Mouse (Mus musculus): ENCODE results near the gene Mbtps1. TPM values are rescaled to one million over a fixed set of nuclear protein-coding genes. Genes with fewer than 3 reads are reported as not detected.

Mbtps1 gene
- total and polyA plus RNA-seq, 3 experiments, result 40.2 to 108 (median 98.7) TPM

DNA sequence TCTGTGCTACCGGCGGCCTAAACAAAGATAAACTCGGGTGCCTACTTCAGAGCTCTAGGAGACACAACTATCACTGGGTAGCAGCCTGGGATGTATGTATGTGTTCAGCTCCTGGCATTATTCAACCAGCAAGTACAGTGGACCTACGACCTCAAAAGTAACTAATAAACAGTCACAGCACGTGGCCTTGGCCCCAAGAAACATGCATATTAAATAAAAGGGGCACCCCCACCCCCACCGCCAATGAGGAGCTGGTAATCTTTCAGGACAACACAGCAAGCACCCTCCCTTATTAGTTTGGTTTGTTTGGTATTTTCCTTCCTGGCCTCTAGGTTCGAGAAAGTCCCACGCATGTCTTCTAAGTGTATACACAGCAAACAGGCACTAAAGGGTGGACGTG lies 9.7 kb upstream of the Mbtps1 start:
- no peak for TF ChIP-seq GATA1 (IDR thresholded peaks at IDR 0.05; ENCODE audit: borderline replicate concordance, low read length)
- no peak for TF ChIP-seq GATA2 (IDR thresholded peaks at IDR 0.05; ENCODE audit: borderline replicate concordance, low read depth, low read length)
- TF ChIP-seq TAL1 (conservative IDR thresholded peaks at IDR 0.05; ENCODE audit: low read depth, low read length), result no peak
- no peak for TF ChIP-seq POLR2AphosphoS5 (IDR thresholded peaks at IDR 0.05; ENCODE audit: insufficient replicate concordance, low read depth, low read length)
- TF ChIP-seq CTCF (IDR thresholded peaks at IDR 0.05; ENCODE audit: low read depth, low read length), result no peak
- no peaks in the 10 kb centered on the region for H3K27me3 ChIP-seq (ENCODE audit: insufficient read depth, low read length)
- no peak overlapping the region for H3K4me3 ChIP-seq (ENCODE audit: low read depth, low read length)
- peaks cover 93% of the 10 kb centered on the region for H3K36me3 ChIP-seq (replicated peaks)
- ATAC-seq (ENCODE audit: extremely low read depth, insufficient number of reproducible peaks, low FRiP score, poor library complexity, severe bottlenecking) (no peak), DNase-seq (ENCODE audit: low spot score) (no peak)
- peaks cover 36% of the 10 kb centered on the region for H3K4me1 ChIP-seq (ENCODE audit: insufficient read depth, low read depth, low read length)
- H3K9me3 ChIP-seq (replicated peaks), result no peaks in the 10 kb centered on the region

DNA sequence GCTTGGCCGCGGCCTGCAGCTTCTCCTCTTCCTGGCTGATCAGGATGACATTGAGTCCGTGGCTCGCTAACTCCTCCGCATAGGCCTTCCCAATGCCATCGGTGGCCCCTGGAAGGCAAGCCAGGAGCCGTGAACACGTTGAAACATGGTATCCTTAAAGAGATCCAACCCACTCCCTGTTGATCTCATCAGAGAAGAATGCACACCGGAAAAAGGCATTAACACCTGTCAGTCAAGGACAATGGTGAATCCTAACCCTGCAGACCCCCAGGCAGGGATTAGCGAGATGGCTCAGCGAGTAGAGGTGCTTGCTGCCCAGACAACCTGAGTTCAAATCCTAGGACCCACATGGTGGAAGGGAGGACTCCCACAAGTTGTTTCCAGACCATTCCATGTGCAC lies 7.8 kb upstream of the Mbtps1 start:
- DNase-seq (ENCODE audit: low spot score), result no peak
- TF ChIP-seq POLR2AphosphoS5 (IDR thresholded peaks at IDR 0.05; ENCODE audit: insufficient replicate concordance, low read depth, low read length), result no peak
- TF ChIP-seq GATA1 (IDR thresholded peaks at IDR 0.05; ENCODE audit: borderline replicate concordance, low read length), result no peak
- TF ChIP-seq CTCF (IDR thresholded peaks at IDR 0.05; ENCODE audit: low read depth, low read length), result no peak
- no peak for TF ChIP-seq GATA2 (IDR thresholded peaks at IDR 0.05; ENCODE audit: borderline replicate concordance, low read depth, low read length)
- TF ChIP-seq TAL1 (conservative IDR thresholded peaks at IDR 0.05; ENCODE audit: low read depth, low read length), result no peak
- H3K27me3 ChIP-seq (ENCODE audit: insufficient read depth, low read length), result no peaks in the 10 kb centered on the region
- ATAC-seq (ENCODE audit: extremely low read depth, insufficient number of reproducible peaks, low FRiP score, poor library complexity, severe bottlenecking), result no peak
- no peak overlapping the region for H3K4me3 ChIP-seq (ENCODE audit: low read depth, low read length)
- peaks cover 95% of the 10 kb centered on the region for H3K36me3 ChIP-seq (replicated peaks)
- H3K4me1 ChIP-seq (ENCODE audit: insufficient read depth, low read depth, low read length), result peaks cover 18% of the 10 kb centered on the region
- no peaks in the 10 kb centered on the region for H3K9me3 ChIP-seq (replicated peaks)

DNA sequence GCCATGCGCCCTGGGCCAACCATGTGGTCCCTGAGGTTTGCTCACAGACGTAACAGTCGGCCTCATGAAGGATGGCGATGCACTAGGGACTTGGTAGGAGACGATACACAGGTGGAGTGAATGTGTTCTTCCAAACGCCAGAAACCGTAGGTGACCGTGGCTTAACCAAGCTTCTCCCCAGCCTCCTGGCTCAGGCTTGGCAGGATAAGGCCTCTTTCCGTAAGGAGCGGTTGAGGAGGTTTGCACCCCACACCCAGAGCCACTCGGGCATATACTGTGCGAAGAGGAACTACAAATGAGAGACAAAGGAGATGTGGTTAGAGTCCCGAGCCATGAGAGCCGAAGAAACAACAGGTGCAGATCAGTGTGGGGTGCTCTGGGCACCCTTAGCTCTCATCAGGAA lies 5.3 kb upstream of the Mbtps1 start:
- DNase-seq (ENCODE audit: low spot score), result no peak
- Histone ChIP-seq H3K4me3 (ENCODE audit: low read depth, low read length) (no peak overlapping the region), H3K4me1 (ENCODE audit: insufficient read depth, low read depth, low read length) (peaks cover 12% of the 10 kb centered on the region), H3K27me3 (ENCODE audit: insufficient read depth, low read length) (no peaks in the 10 kb centered on the region), H3K9me3 (replicated peaks) (no peaks in the 10 kb centered on the region), H3K36me3 (replicated peaks) (peaks cover 91% of the 10 kb centered on the region)
- TF ChIP-seq GATA1 (IDR thresholded peaks at IDR 0.05; ENCODE audit: borderline replicate concordance, low read length) (no peak), GATA2 (IDR thresholded peaks at IDR 0.05; ENCODE audit: borderline replicate concordance, low read depth, low read length) (no peak), TAL1 (conservative IDR thresholded peaks at IDR 0.05; ENCODE audit: low read depth, low read length) (no peak), POLR2AphosphoS5 (IDR thresholded peaks at IDR 0.05; ENCODE audit: insufficient replicate concordance, low read depth, low read length) (no peak), CTCF (IDR thresholded peaks at IDR 0.05; ENCODE audit: low read depth, low read length) (no peak)
- ATAC-seq (ENCODE audit: extremely low read depth, insufficient number of reproducible peaks, low FRiP score, poor library complexity, severe bottlenecking), result no peak

DNA sequence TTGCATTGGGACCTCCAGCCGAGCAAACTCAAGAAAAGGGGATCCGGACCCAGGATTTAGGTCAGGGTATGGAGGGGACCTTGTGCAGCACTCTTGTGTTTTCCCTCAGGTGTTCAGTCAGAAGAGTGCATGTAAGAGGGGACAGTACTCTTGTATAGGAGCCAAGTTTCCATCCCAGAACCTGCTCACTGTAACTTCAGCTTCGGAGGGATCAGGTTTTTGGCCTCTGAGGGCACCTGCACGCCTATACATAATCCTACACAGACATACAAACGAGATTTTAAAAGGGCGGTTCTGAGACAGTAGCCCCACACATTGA lies 826 bp upstream of the Mbtps1 start:
- Histone ChIP-seq H3K4me1 (ENCODE audit: insufficient read depth, low read depth, low read length) (peaks cover 40% of the 10 kb centered on the region), H3K9me3 (replicated peaks) (no peaks in the 10 kb centered on the region), H3K27me3 (ENCODE audit: insufficient read depth, low read length) (no peaks in the 10 kb centered on the region), H3K4me3 (ENCODE audit: low read depth, low read length) (peak overlapping the region; percentile 81; the same call in 1 of the 2 replicates), H3K36me3 (replicated peaks) (peaks cover 73% of the 10 kb centered on the region)
- DNase-seq (ENCODE audit: low spot score) (no peak), ATAC-seq (ENCODE audit: extremely low read depth, insufficient number of reproducible peaks, low FRiP score, poor library complexity, severe bottlenecking) (no peak)
- no peak for TF ChIP-seq CTCF (IDR thresholded peaks at IDR 0.05; ENCODE audit: low read depth, low read length)
- no peak for TF ChIP-seq GATA2 (IDR thresholded peaks at IDR 0.05; ENCODE audit: borderline replicate concordance, low read depth, low read length)
- no peak for TF ChIP-seq GATA1 (IDR thresholded peaks at IDR 0.05; ENCODE audit: borderline replicate concordance, low read length)
- no peak for TF ChIP-seq TAL1 (conservative IDR thresholded peaks at IDR 0.05; ENCODE audit: low read depth, low read length)
- TF ChIP-seq POLR2AphosphoS5 (IDR thresholded peaks at IDR 0.05; ENCODE audit: insufficient replicate concordance, low read depth, low read length), result no peak

DNA sequence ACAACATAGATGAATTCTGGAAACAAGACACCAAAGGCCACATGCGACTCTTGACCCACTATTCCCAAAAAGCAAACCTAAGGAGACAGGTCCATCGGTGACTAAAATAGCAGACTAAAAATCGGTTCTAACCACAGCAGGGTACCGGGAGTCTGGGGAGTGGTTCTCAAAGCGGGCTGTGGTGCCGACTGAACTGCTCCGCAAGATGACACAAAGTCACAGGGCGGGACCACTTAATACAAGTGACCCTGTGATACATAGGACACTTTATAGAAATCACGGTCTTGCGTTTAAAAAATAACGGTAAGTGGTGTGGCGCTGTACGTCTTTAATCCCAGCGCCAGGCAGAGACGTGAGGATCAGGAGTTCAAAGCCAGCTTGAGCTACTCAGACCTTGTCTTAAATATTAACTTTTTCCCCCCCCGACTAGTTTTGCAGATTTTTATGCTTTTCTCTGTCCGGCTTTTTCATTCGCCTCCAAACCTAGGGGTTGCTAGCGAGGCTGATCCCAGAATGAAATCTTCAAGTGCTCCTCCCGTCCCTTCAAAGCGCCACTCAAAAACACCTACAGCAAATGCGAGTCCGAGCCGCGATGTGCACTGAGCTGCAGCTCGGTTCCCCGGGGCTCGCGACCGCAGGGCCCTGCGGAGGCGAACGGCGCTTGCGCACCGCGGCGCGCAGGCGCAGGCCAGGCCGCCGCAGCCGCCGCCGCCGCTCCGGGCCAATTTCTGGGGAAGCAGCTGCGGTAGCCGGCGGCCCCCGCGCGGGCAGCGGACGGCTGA lies 523 bp downstream of the Mbtps1 start:
- TF ChIP-seq GATA2 (IDR thresholded peaks at IDR 0.05; ENCODE audit: borderline replicate concordance, low read depth, low read length) (no peak), POLR2AphosphoS5 (IDR thresholded peaks at IDR 0.05; ENCODE audit: insufficient replicate concordance, low read depth, low read length) (no peak), GATA1 (IDR thresholded peaks at IDR 0.05; ENCODE audit: borderline replicate concordance, low read length) (no peak), CTCF (IDR thresholded peaks at IDR 0.05; ENCODE audit: low read depth, low read length) (no peak), TAL1 (conservative IDR thresholded peaks at IDR 0.05; ENCODE audit: low read depth, low read length) (no peak)
- ATAC-seq (ENCODE audit: extremely low read depth, insufficient number of reproducible peaks, low FRiP score, poor library complexity, severe bottlenecking) (no peak), DNase-seq (ENCODE audit: low spot score) (peak; percentile 81)
- peak overlapping the region; percentile 81 for H3K4me3 ChIP-seq (ENCODE audit: low read depth, low read length)
- H3K27me3 ChIP-seq (ENCODE audit: insufficient read depth, low read length), result no peaks in the 10 kb centered on the region
- peaks cover 70% of the 10 kb centered on the region for H3K36me3 ChIP-seq (replicated peaks)
- H3K9me3 ChIP-seq (replicated peaks), result no peaks in the 10 kb centered on the region
- H3K4me1 ChIP-seq (ENCODE audit: insufficient read depth, low read depth, low read length), result peaks cover 52% of the 10 kb centered on the region

DNA sequence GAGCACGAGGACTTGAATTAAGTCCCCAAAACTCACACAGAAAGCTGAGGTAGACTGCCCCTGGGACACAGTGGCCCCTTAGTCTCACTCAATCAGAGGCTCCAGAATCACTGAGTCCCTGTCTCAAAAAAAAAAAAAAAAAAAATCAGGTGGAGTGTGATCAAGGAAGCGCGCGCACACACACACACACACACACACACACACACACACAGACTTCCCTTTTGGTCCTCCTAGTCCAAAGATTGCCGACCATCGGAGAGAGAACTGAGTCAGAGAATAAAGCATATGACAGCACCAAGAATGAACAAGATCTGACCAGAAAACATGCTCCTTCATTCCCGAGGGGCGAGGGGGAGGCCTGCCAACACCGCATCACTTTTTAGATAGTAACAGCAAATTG lies 1.4 kb downstream of the Mbtps1 start:
- ATAC-seq (ENCODE audit: extremely low read depth, insufficient number of reproducible peaks, low FRiP score, poor library complexity, severe bottlenecking) (no peak), DNase-seq (ENCODE audit: low spot score) (no peak)
- H3K36me3 ChIP-seq (replicated peaks), result peaks cover 68% of the 10 kb centered on the region
- peaks cover 57% of the 10 kb centered on the region for H3K4me1 ChIP-seq (ENCODE audit: insufficient read depth, low read depth, low read length)
- peak overlapping the region; percentile 81; the same call in 1 of the 2 replicates for H3K4me3 ChIP-seq (ENCODE audit: low read depth, low read length)
- H3K9me3 ChIP-seq (replicated peaks), result no peaks in the 10 kb centered on the region
- TF ChIP-seq CTCF (IDR thresholded peaks at IDR 0.05; ENCODE audit: low read depth, low read length) (no peak), POLR2AphosphoS5 (IDR thresholded peaks at IDR 0.05; ENCODE audit: insufficient replicate concordance, low read depth, low read length) (no peak), TAL1 (conservative IDR thresholded peaks at IDR 0.05; ENCODE audit: low read depth, low read length) (no peak), GATA2 (IDR thresholded peaks at IDR 0.05; ENCODE audit: borderline replicate concordance, low read depth, low read length) (no peak), GATA1 (IDR thresholded peaks at IDR 0.05; ENCODE audit: borderline replicate concordance, low read length) (no peak)
- no peaks in the 10 kb centered on the region for H3K27me3 ChIP-seq (ENCODE audit: insufficient read depth, low read length)
